Mouse (Mus musculus) MEL-GATA-1-ER (cell line): Measurements from ENCODE around the gene Lsamp.
A peak's percentile ranks its signal among the peaks of the same experiment; 100 is the strongest.

ENCODE experiments used
- DNase-seq: peaks from one replicate; pipeline ENCODE4 v3.0.0-alpha.2; 2012; ENCODE audit warnings: low read depth; ENCODE audit errors: extremely low read depth

Gene Lsamp

DNA sequence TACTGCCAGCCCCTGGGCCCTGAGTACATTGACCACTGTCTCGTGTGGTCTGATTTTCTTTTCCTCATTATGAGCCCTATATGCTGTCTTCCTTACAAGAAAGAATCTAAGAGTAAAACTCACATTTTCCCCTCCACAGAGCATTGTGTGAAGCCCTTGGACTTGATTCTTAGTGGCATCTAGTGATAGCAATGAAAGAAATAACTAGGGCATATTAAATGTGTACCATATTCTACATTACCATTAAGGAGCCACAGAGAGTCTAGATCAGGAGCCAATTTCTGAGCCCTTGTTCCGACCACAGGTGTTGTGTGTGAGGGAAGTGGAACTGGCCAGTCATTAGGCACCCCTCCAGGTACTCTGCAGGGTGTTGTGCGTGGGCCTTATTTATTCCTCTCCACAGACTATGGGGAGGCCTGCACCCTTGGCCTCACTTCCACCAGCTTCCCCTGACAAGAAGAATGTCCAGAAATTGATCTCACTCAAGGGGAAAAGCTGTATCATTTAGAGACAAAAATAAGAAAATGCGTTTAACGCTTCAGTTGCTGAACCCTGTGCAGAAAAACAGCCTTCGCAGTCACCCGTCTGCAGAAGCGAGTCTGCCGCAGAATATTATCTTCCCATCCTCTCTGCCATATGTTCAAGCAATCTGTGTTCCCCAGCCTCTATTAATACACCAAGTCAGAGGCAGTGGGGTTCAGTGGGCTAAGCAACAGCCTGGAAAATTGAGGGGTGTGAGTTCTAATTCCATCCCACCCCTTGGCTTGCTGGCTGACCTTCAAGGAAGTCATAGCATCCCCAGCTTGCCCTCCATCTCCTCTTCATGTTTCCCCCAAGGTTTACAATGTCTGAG, 2032.9 kb downstream of the Lsamp start:
- DNase-seq, result no peak

DNA sequence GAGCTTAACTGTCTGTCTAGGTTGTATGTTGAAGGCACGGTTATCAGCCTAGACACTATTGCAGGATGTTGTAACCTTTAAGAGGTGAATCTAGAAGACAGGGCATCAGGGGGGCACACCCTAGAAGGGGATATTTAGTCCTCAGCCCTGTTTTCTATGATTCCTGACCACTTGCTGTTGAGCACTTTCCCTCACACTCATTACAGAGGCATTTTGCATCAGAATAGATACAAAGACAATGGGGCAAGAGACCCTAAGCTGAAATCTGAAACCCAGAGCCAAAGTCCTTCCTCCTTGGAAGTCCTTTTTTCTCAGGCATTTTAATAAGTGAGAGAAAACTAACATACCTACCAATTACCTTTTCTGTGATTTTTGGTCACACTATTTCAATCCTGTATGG, 2038.4 kb downstream of the Lsamp start:
- DNase-seq, result no peak

DNA sequence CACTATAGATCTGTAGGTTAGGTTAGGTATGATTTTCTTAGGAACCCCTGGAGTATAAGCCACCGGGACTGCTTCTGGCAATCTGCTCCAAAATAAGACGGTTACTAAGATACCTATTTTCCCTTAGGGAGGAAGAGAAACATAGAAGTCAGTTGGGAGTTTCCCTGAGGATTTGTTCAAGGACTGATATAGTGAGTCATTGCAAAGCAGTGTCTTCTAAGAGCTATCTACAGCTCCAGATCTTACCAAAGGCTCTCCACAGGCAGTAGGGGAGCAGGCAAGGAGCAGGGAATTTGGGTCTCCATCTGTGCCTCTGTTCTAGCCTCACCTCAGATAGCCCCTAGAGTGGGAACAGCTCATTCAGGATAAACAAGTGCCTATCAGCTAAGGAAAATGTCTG, 2047.9 kb downstream of the Lsamp start:
- no peak for DNase-seq

DNA sequence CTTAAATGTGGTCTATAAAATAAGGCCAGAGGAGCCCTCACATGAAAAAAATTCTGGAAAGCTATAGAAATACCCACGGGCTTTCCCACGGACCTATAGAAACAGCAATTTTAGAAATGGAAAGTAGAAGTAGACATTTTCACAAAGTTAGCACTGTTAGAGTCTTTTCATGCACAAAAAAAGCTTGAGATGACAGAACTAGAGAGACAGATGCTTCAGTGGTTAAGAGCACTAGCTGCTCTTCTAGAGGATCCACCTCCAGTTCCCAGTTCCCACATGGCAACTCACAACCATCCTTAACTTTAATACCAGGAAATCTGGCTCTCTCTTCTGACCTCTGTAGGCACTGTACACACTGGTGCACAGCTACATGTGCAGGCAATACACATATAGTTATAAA, 2049.3 kb downstream of the Lsamp start:
- no peak for DNase-seq

DNA sequence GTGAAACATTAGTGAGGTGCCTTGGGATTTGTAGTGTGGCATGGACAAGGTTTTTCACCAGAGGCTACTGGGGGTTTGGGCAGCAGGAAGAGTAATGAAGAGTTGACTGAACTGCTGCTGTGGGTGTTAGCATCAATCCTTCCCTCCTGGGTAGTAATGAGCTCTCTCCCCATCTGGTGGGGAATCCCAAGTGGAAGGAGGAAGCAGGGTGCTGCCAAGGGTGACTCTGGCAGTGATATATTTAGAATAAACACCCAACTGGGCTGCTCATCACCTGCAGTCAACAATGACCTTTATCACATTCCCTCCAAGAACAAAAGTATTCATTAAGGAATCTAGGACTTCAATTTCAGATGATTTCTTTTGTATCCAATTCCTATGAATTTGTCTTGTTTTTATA, 2064.0 kb downstream of the Lsamp start:
- no peak for DNase-seq

DNA sequence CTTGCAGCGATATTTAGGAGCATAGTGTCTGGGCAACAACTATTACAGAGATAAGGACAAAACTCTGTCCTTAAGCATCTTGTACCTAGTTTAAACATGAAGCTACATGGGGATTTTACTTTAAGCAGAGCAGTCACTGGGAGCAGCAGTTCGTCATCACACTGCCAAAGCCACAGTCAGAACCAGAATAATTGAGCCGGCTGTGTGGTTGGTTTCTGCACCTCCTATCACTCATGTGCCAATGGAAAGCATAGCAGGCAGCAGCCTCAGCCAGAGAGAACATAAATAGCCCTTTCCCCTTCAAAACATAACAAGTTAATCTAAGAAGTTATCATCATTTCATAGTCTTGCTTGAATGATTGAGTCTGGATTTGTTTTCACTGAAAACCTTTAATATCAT, 2075.8 kb downstream of the Lsamp start:
- no peak for DNase-seq

DNA sequence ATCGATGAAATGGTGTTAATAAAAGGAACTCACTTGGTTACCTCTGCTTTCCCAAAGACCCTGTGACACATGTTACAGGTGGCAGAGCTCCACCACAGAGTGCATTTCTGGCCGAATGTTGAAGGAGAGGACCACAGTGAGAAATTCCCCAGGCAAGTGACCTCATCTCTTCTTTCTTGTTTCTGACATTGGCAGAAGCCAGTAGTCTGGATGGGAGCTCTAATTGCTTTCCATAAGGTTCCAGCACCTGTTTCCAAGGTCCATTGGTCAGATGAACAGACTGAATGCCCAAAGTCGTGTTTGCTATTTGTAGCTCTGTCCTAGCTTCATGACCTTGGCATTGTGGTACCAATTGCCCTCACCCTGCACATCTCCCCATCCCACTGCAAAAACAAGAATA, 2090.2 kb downstream of the Lsamp start:
- DNase-seq, result no peak

DNA sequence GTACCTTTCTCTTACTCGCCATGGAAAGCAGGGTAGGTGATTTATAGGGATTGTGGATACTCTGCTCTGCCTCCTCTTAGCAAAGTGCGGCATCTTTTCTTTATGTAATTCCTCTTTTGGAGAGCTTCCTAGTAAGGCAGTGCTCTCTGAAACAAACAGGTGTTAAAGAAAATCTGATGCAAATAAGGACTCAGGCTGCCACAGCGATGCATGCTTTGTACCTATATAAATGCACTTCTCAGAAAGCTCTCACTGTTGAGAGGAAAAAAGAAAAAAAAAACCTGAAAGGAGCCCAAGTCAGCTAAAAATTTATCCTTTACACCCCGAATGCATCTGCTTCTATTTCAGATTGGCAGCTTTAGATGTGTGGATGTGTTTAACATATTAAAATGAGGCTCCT, 2095.4 kb downstream of the Lsamp start:
- DNase-seq, result no peak

DNA sequence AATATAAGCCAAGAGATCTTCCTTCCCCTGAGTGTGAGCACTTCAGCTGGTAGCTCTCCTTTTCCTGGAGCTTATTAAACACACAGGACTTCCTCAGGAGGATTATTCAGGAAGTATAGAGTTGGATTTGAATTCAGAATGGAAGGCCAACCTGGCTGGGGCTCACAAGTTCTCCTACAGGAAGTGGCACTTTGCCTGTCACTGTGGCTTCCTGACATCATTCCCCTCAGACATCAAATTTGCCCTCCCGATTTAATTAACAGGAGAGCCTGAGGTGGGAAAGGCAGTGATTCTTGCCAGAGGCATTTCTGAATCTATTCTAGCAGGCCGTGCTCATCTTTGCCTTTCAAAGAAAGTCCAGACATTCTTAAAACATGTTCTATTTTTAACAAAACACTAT, 2097.4 kb downstream of the Lsamp start:
- DNase-seq, result no peak

DNA sequence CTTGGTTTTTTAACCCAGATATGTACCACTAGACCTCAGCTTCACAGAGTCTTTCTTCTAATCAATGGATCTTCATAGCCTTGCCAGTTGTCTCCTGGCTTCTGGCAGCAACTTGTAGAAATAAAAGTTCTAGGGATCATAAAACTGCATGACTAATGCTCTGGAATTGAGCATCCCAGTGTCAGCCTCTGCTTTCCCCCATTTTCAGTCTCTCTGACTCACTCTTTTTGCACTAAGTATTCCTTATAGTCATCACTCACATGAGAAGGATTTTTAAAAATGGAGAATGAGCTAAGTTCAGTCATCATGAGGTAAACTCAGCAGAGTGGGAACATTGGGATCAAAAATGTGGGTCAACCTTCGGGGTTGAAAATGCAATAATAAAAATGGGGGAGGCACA, 2113.3 kb downstream of the Lsamp start:
- DNase-seq, result no peak

DNA sequence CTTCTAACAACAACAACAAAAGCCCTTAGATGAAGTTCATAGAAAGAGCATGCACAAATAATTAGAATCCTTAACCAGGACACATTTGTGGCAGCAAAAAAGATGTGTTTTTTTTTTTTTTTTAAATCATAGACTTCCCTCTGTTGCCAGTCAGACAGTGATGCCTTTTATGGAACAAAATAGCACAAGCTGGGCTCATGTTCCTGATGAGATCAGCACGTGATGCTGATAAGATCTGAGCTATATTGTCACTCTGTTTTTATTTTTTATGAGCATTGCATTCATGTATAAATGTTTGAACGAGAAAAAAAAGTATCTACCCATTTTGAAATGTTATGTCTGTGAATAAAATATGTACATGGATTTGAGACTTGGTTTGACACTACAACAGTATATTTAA, 2118.0 kb downstream of the Lsamp start:
- no peak for DNase-seq

DNA sequence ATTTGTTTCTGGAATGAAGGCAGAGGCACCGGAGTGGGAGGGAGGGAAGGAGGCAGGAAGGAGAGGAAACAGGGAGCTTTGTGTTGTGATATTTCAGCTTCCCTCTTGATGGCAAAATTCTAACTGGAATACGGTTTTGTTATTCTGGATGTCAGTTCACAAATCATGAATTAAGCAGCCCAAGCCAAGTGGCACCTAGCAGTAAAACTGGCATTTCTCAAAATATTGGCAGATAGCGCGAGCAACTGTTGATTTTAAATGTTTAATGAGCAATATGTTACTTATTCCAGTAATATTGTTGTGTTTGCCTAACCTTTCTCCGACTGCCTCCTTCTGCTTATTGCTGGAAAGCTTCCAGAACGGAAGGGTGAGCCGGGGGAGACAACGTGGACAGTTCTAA, 2118.5 kb downstream of the Lsamp start:
- DNase-seq, result no peak

DNA sequence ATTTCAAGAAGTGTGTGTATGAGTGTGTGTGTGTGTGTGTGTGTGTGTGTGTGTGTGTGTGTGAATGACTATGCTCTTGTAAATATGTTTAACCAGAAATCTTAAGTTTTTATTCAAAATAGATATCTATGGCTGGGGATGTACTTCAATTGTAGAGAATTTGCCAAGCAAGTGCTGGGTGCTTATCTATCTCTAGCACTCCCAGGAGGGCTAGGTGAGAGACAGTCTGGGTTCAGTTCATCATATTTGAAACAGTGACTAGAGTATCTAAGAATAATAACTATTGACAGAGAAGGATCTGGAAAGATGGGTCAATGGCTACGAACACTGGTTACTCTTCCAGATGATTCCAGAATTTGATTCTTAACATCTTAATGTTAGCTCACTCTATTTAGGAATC, 2128.1 kb downstream of the Lsamp start:
- no peak for DNase-seq

DNA sequence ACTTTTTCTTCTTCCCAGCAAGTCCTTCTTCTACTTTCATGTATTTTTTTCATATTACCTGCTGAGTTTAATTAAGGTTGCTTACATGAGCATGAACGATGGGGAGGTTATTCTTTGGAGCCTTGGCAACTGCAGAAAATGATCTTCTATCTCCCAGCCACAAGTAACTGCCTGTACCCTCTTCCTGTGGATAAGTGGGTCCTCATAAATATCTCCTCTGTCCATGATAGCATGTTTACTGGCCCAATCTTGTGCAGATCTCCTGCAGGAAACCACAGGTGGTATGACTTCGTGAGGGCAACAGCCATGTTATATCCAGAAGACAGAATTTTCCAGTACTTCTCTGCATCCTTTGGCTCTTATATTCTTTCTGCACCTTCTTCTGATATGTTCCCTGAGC, 2129.1 kb downstream of the Lsamp start:
- DNase-seq, result no peak

DNA sequence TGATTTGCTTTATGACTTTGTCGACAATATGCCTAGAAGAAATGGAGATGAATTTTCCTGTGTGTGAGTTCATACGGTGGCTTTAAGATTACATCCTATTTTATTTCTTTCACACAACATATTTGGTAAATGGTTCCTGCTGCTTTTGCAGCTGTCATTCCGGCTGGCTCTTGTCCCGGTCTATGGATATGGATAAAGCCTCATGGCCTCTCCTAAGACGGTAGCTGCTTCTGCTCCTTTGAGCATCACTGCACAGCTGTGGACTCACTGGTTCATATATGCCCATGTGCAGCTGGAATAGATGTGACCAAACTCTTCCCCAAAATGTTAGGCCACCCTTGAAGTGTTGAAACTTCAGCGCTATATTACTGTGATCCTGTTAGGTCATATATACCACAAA, 2137.6 kb downstream of the Lsamp start:
- DNase-seq, result no peak

DNA sequence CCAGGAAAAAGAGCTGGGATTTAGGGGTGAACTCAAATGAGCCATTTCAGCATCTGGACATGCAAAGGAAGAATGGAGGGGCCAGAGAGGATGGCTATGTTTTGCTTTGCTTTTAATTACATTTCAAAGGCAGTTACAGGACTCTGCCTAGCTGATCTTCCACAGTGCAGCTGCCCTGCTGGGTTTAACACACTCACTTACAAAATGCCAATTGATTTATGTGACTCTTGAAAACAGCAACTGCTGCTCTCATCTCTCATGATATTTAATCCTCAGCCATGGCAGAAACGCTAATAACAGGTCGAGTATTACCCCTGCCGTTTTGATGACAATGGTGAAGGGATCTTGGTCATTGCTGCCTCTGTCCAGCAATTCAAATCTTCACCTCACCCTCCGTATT, 2139.7 kb downstream of the Lsamp start:
- DNase-seq, result no peak

DNA sequence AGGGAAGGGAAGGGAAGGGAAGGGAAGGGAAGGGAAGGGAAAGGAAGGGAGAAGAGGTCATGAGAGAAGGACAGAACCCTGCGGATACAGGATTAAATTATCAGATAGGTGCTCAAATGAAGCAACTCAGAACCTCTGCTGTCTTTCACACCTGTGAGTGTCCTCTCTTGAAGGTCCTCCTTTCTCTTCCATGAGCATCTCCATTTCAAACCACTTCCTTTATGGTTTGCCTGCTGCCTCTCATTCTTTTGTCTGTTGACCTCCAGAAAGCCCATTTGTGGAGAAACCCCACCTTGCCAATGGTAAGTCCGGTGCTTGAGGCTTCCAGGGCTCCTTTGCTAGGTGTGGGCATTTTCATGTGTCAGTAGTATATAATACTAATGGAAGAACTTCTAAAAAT, 2141.9 kb downstream of the Lsamp start:
- no peak for DNase-seq

DNA sequence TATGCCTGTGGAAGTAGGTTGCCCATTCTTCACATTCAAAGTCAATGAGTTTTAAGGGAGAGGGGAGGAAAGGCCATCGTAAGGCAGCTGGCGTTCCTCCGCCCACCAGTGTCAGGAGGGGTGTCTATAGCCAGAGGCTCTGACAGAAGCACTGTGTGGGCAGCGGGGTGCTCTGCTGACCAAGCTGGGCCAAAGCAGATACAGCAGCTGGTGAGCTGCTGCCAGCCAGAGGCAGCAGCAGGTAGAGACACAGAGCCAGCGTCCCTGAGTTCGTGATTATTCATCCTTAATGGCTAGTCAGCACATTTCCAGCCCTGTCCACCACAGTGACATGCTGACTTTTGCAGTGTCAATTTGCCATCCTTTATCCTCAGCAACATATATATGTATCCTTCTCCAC, 2163.0 kb downstream of the Lsamp start:
- no peak for DNase-seq

DNA sequence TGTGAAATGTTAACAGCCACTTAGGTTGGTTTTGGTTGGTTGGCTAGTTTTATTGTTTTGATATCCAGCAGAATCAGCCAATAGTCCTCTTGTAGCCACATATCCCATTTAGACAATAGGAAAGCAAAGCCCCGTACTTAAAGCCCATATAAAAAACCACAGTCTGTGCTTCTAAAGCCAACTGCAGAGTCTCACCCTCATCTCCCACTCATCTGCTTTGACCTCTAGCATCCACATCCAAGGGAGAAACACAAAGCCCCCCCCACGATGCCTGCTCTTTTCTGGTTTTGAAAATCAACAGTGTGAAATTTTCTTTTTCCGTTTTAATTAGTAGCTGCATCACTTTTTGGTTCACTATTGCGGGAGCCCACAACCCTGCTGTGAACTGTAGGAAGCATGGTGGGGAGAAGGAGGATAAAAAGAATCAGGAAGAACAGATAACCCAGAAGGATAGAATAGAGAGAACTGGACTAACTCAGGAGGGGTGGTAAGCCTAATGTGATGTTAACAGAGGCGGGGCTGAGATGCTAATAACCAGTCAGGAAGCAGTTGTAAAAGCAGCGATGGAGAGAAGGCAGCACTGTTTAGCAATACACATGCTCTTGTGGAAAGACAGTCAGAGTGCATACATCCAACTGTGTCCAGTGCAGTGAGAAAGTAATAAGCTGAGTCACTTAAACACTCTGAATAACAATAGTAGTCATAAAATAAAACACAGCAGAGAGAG, 2165.2 kb downstream of the Lsamp start:
- DNase-seq, result no peak

DNA sequence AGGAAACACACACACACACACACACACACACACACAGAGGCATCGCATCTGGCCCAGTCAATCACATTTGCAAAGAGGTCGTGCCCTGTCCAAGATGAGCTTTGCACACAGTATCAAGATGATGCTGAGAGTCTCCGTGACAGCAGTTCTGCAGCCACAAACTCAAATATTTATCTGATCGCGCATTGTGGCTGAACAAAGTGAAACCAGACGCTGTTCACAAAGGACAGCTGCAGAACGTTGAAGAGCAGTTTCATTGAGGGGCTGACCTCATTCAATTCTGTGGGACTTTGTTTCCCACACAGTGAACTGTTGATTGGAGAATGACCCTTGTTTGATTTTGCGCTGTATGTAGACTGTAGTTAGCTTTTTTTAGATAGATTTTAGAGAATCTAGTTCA, 2168.5 kb downstream of the Lsamp start:
- no peak for DNase-seq

DNA sequence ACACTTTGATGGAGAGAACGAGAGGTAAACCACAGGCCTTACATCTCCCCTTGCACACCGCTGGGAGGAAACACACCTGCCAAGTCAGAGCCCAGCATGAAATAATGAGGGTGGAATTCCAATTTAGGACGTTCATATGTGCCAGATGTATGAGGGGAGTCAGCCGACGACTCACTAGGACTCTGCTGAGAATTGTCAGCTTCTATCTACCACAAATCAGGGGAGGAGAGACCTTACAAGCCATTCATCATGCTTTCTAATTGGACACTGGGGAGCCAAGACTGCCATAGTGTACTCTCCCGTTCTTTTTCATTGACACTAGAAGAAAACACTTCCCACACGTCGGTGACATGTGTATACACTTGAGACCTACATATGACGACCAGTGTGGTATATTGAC, 2173.7 kb downstream of the Lsamp start:
- no peak for DNase-seq

DNA sequence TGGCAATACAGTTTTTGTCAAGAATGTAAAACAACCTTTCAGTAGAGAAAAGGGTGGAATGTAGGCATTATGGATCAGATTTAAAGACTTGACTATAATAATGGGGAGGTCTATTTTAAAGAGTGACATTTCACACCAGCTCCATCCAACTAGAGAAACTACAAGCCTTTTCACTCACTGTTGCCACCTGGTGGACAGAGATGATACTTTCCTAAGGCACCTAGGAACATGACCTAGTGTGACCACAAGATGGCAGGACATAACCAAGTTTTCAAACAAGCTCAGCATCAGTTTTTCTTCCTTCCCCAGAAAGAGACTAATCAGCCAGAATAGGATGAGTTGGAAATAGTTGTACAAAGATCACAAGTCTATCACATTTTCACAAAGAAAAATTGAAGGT, 2180.8 kb downstream of the Lsamp start:
- peak; percentile 65 for DNase-seq

DNA sequence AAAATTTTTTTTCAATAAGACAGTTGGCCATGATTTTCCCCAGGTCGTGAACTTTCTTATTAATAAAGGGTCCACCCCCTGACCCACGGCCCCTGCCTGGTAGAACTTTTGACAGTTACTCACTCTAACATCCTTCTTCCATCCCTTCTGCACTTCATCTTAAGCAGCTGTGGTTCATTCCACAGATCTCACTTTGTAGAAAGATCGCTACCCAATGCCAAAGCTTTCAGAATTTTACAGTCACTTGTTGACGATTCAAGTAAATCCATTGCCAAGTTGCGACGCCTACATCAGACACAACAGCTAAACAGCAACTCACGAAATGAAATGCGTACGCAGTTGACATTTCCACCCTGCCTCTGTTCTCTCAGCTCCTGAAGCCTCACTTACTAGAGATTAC, 2184.1 kb downstream of the Lsamp start:
- DNase-seq, result no peak
